Mouse (Mus musculus) intestine, embryonic 15.5 days (tissue): ENCODE measurements around the gene Crls1. TPM values are rescaled to one million over a fixed set of nuclear protein-coding genes. Genes with fewer than 3 reads are reported as not detected.

ENCODE experiments used
- ATAC-seq: fragments of 200-750 bp; cut with Nextera tagmentation; 2 replicates; pipeline ENCODE4 v1.8.0; 2017; ENCODE audit warnings: moderate TSS enrichment, moderate library complexity
- H3K27ac ChIP-seq: fragments of 300-500 bp; sonication (generic); 2 replicates; pipeline ENCODE4 v1.5.1; 2015; ENCODE audit warnings: mild to moderate bottlenecking, inconsistent platforms
- H3K27me3 ChIP-seq: fragments of 300-500 bp; sonication (generic); replicated peaks from 2 replicates; pipeline ENCODE4 v1.6.1; 2015; ENCODE audit warnings: inconsistent platforms
- H3K36me3 ChIP-seq: fragments of 300-500 bp; sonication (generic); 2 replicates; pipeline ENCODE4 v1.6.1; 2015; ENCODE audit warnings: inconsistent platforms
- H3K4me1 ChIP-seq: fragments of 300-500 bp; sonication (generic); replicated peaks from 2 replicates; pipeline ENCODE4 v1.6.1; 2015; ENCODE audit warnings: inconsistent platforms
- H3K4me2 ChIP-seq: fragments of 300-500 bp; sonication (generic); replicated peaks from 2 replicates; pipeline ENCODE4 v1.6.1; 2015; ENCODE audit warnings: mild to moderate bottlenecking, inconsistent platforms
- H3K4me3 ChIP-seq: fragments of 300-500 bp; sonication (generic); replicated peaks from 2 replicates; pipeline ENCODE4 v1.5.1; 2015; ENCODE audit warnings: inconsistent platforms
- H3K9ac ChIP-seq: fragments of 300-500 bp; sonication (generic); 2 replicates; pipeline ENCODE4 v1.6.1; 2015; ENCODE audit warnings: inconsistent platforms
- H3K9me3 ChIP-seq: fragments of 300-500 bp; sonication (generic); 2 replicates; pipeline ENCODE4 v1.6.1; 2016; ENCODE audit warnings: inconsistent platforms
- WGBS: fragments of 180-500 bp; shearing (Covaris S2); methylation state at CpG from one replicate; pipeline ENCODE4 v1.1.7; 2015; 5-methylcytosine and 5-hydroxymethylcytosine counted together
- polyA plus RNA-seq: library from polyadenylated mRNA; unstranded; fragments of >200 nt; fragmentation: Nextera tagmentation; extraction: Ambion mirVana; gene quantifications from 2 replicates; pipeline ENCODE4 v1.2.1, GENCODE M21; 2015

Crls1 gene
- 30.7 and 33.9 TPM in 2 replicates for polyA plus RNA-seq

DNA sequence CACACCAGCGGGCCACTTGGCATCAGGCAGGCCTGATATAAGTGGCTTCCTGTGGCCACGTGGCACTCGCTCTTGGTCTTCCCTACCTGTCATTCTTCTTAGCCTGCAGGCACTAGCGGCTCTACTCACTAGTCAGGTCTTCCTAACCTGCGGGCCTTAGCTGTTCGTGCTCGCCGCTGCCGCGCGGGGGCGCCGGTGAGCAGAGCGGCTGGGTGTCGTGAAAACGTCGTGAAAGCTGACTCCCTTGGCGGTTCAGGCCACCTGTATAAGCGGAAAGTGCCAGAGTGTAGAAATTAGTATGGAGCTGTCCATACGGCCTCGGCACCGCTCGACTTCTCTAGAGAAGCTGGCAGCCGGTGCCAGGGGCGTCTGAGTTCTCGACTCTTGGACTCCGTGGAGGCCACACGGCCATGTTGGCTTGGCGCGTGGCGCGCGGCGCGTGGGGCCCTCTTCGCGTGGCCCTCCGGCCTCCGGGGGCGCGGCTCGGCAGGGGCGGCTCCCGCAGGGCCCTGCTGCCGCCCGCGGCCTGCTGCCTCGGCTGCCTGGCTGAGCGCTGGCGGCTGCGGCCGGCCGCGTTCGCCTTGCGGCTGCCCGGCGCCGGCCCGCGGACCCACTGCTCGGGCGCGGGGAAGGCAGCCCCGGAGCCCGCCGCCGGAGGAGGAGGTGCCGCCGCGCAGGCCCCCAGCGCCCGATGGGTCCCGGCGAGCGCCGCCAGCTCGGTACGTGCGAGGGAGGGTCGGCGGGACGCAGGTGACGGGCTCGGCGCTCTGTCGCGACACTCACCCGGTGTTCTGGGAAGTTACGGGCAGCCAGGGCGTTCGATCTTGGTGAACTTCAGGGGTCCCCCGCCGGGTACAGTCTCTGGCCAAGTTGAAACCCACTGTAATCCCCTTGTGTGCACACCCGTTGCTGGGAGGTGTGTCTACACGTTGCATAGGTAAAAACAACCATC is at the start of gene Crls1:
TSS of gene Crls1 (plus strand) at position 260 of the 952 bp plus-strand sequence.
- WGBS: under 1% methylated on average over 90 of the region's 96 CpGs
- no peaks in the 10 kb centered on the region for H3K27me3 ChIP-seq
- peaks cover 12% of the 10 kb centered on the region for H3K4me1 ChIP-seq
- peak; percentile 93 for ATAC-seq
- peak within 1 kb of the TSS; percentile 97 for H3K4me3 ChIP-seq
- peak within 1 kb of the TSS; percentile 84 for H3K27ac ChIP-seq
- H3K4me2 ChIP-seq: peak within 1 kb of the TSS; percentile 63
- no peaks in the 10 kb centered on the region for H3K9me3 ChIP-seq
- H3K9ac ChIP-seq: peak within 1 kb of the TSS; percentile 86
- peaks cover 4% of the 10 kb centered on the region for H3K36me3 ChIP-seq

DNA sequence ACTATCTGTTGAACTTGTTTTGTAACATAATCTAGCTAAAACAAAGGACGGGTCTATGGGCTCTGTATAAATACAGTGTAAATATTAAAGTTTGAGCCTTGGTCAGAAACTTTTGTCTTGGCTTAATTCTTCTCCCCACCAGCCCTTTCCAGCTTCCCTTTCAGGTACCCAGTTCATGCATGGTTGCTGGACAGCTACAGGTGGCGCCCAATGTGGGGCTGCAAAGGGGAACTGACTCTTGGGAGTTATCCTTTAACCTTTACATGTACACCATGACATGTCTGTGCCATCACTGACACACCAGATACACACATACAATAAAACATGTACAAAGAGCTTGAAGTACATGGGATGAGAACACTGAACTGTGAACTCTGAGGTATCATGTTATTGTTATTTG is 43.5 kb upstream of the Crls1 start:
- H3K9me3 ChIP-seq: no peaks in the 10 kb centered on the region
- WGBS: 86% methylated on average over 2 of the region's 2 CpGs
- no peak overlapping the region for H3K27ac ChIP-seq
- no peaks in the 10 kb centered on the region for H3K27me3 ChIP-seq
- H3K36me3 ChIP-seq: peaks cover 14% of the 10 kb centered on the region
- H3K4me3 ChIP-seq: no peak overlapping the region
- H3K4me2 ChIP-seq: no peak overlapping the region
- H3K9ac ChIP-seq: no peak overlapping the region
- H3K4me1 ChIP-seq: no peaks in the 10 kb centered on the region
- ATAC-seq: no peak

DNA sequence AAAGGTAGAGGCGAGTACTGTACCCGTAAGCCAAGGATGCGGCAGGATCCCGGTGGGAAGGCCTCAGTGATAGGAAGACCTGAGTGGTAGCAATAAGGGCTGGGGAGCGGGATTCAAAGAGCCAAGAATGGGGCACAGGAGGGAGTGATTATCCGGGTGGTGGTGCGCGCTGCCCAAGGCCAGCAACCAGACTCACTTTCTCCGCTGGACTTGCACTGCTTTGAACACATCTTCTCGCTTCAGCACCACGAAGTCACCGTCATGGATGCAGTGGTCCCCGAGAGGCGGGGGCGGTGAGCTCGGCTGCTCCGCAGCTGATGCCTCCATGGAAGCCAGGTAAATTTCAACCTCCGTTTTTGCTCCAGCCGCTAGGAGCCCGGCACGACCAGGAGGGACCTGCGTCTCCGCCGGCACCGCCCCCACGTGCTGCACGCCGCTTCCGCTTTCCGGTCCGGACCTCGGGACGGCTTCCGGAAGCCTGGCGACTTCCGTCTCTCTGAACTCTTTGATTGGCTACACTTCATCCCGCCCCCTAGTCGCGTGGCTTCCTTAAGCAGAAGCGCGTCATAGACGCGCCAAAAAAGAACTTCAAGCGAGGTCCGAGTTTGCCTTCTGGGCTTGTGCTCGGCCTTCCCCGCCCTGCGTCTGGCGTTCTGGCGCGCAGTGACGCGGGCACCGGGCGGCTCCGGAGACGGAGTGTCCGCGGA is 30.7 kb upstream of the Crls1 start, which contains the start of the genes Trmt6 and Mcm8:
TSS of gene Trmt6 (minus strand) at position 448 of the 707 bp plus-strand sequence.
TSS of gene Mcm8 (plus strand) at position 534 of the 707 bp plus-strand sequence.
- under 1% methylated on average over 59 of the region's 59 CpGs for WGBS
- Histone ChIP-seq H3K27me3 (no peaks in the 10 kb centered on the region), H3K27ac (peak within 1 kb of the TSS; percentile 87), H3K4me2 (peak within 1 kb of the TSS; percentile 85), H3K9ac (peak within 1 kb of the TSS; percentile 76), H3K36me3 (0 out of 2 replicates have a peak, but pooled peaks cover 3% of the 10 kb centered on the region), H3K4me3 (peak within 1 kb of the TSS; percentile 79), H3K4me1 (0 out of 2 replicates have a peak, but pooled peaks cover 2% of the 10 kb centered on the region), H3K9me3 (no peaks in the 10 kb centered on the region)
- ATAC-seq: peak; percentile 100

DNA sequence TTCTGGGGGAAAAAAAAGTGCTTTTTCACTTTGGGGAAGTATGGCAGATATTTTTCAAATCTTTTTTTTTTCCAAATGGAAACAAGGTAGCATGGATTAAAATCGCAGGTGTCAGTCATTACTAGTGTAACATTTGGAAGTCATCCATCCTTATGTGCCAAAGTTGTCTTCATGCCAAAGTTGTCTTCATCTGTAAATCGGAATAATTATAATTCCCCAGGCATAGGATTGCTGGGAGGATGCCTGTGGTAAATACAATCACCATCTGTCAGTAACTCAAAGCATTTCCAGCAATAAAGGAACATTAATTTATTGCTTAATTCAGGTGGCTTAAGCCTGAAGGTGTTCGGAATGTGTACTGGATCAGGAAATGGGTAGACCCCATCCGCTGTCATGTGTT is 5.4 kb upstream of the Crls1 start:
- no peak overlapping the region for H3K27ac ChIP-seq
- no peak overlapping the region for H3K9ac ChIP-seq
- no peak overlapping the region for H3K4me3 ChIP-seq
- WGBS: 95% methylated on average over 4 of the region's 4 CpGs
- H3K4me1 ChIP-seq: 0 out of 2 replicates have a peak, but pooled peaks cover under 1% of the 10 kb centered on the region
- H3K27me3 ChIP-seq: no peaks in the 10 kb centered on the region
- H3K36me3 ChIP-seq: no peaks in the 10 kb centered on the region
- no peaks in the 10 kb centered on the region for H3K9me3 ChIP-seq
- no peak overlapping the region for H3K4me2 ChIP-seq
- ATAC-seq: no peak

DNA sequence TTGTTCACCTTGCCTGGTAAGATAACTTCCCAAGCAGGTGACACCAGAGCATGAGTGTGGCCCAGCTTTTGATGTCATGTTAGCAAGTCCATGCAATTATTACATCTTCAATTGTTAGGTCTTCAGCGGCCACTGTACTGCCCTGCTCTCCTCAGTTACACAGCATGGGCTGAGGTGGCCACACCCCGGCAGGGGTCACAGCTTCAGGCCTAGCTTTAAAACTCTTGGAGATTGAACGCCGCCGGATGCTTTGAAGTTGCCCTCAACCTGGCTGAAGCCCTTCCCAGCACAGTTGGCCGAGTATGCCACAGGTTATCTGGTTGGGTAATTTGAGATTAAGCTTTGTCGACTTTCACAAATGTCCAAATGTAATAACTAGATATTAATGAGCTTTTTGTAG is 1.1 kb downstream of the Crls1 start:
- no peaks in the 10 kb centered on the region for H3K9me3 ChIP-seq
- 25% methylated on average over 7 of the region's 7 CpGs for WGBS
- peak overlapping the region; percentile 86; the same call in 1 of the 2 replicates for H3K9ac ChIP-seq
- peak overlapping the region; percentile 63 for H3K4me2 ChIP-seq
- H3K36me3 ChIP-seq: peaks cover 4% of the 10 kb centered on the region
- H3K4me1 ChIP-seq: peaks cover 12% of the 10 kb centered on the region
- no peaks in the 10 kb centered on the region for H3K27me3 ChIP-seq
- H3K4me3 ChIP-seq: peak overlapping the region; percentile 97
- H3K27ac ChIP-seq: no peak overlapping the region; the same call in 1 of the 2 replicates
- ATAC-seq: peak; percentile 29

DNA sequence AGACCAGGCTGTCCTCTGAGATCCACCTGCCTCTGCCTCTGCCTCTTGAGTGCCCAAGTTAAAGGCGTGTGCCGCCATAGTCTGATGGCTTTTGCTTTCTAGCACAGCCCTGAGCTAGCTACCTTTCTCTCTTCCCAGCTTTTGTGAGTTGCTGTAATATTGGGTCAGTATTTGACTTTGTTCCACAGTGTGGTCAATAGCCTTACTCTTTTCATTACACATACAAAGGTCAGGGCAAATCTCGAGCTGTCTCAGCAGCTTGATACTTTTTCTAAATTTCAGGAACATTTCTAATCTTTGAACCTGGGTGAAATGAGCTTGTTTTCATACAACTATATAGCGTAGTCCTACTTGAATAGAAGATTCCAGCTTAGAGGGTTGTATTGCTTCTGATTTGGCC is 1.9 kb downstream of the Crls1 start:
- peak overlapping the region; percentile 63 for H3K4me2 ChIP-seq
- peaks cover 4% of the 10 kb centered on the region for H3K36me3 ChIP-seq
- H3K27me3 ChIP-seq: no peaks in the 10 kb centered on the region
- H3K27ac ChIP-seq: no peak overlapping the region
- 86% methylated on average over 4 of the region's 4 CpGs for WGBS
- no peak overlapping the region for H3K4me3 ChIP-seq
- no peak for ATAC-seq
- H3K9ac ChIP-seq: no peak overlapping the region
- H3K4me1 ChIP-seq: peaks cover 12% of the 10 kb centered on the region
- H3K9me3 ChIP-seq: no peaks in the 10 kb centered on the region

DNA sequence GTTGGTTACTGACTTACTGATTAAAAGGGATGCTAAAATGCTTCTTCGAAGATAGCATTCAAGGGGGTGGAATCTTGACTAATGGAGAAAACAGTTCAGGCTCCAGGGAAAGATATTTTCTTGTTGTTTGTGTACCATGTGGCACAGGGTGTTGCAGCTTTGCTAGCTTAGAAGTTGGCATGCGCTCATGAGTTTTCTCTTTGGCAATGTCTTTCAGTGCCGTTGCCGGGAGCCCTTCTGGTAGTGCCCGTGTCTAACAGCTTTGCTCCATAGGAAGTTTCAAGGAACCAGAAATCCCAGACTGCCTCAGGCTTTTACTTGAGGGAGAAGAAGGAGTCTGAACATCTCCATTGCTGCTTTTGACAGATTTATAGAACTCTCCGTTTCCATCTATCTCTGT is 2.7 kb downstream of the Crls1 start:
- Histone ChIP-seq H3K9me3 (no peaks in the 10 kb centered on the region), H3K36me3 (peaks cover 4% of the 10 kb centered on the region), H3K4me2 (no peak overlapping the region), H3K27me3 (no peaks in the 10 kb centered on the region), H3K9ac (no peak overlapping the region), H3K4me3 (no peak overlapping the region), H3K27ac (no peak overlapping the region), H3K4me1 (peaks cover 12% of the 10 kb centered on the region)
- no peak for ATAC-seq
- 92% methylated on average over 6 of the region's 6 CpGs for WGBS

DNA sequence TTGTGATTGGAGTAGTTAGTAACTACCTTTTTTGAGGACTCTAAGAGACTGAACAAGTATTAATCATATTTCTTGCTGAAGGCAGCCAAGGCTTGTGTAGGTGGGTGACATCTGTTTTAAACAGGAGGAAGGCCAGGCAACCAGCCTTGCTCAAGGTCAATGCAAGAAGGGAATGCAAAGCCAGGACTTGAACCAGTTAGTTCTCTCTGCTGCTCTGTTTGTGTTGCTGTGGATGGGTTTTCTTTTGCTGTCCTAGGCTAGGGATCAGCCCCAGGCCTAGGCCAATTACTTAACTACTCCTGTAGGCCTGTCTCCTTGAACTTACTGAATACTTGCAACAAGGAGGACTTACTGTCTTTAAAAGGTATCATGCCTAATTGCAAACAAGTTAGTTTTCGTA is 6.6 kb downstream of the Crls1 start:
- 89% methylated on average over 1 of the region's 1 CpGs for WGBS
- no peak overlapping the region for H3K4me2 ChIP-seq
- H3K9ac ChIP-seq: no peak overlapping the region
- H3K36me3 ChIP-seq: peaks cover 4% of the 10 kb centered on the region
- ATAC-seq: no peak
- H3K27ac ChIP-seq: no peak overlapping the region
- H3K4me3 ChIP-seq: no peak overlapping the region
- no peaks in the 10 kb centered on the region for H3K27me3 ChIP-seq
- H3K9me3 ChIP-seq: no peaks in the 10 kb centered on the region
- peaks cover 3% of the 10 kb centered on the region; the same call in 1 of the 2 replicates for H3K4me1 ChIP-seq

DNA sequence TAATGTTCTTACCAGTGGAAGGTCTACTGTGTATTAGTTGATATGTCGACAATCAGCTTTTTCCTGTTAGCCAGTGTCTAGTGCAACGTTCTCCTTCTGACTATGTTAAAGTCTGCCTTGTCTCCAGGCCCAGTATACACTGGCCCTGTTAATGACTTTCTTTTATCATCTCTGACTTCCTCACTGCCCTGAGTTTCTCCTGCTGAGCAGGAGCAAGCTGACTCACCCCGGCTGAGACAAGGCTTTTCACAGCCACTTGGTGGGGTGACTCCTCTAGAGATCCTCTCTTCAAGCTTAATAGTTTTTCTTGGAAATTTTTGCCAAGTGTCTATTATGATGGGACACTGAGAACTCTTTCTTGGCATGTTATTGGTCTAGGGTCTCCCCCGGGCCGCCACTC is 9.9 kb downstream of the Crls1 start:
- H3K4me3 ChIP-seq: no peak overlapping the region
- no peak overlapping the region for H3K27ac ChIP-seq
- no peaks in the 10 kb centered on the region for H3K9me3 ChIP-seq
- no peaks in the 10 kb centered on the region for H3K4me1 ChIP-seq
- no peak overlapping the region for H3K4me2 ChIP-seq
- no peaks in the 10 kb centered on the region for H3K27me3 ChIP-seq
- 0 out of 2 replicates have a peak, but pooled peaks have one; percentile 53 for ATAC-seq
- WGBS: 79% methylated on average over 5 of the region's 5 CpGs
- no peak overlapping the region for H3K9ac ChIP-seq
- no peaks in the 10 kb centered on the region for H3K36me3 ChIP-seq

DNA sequence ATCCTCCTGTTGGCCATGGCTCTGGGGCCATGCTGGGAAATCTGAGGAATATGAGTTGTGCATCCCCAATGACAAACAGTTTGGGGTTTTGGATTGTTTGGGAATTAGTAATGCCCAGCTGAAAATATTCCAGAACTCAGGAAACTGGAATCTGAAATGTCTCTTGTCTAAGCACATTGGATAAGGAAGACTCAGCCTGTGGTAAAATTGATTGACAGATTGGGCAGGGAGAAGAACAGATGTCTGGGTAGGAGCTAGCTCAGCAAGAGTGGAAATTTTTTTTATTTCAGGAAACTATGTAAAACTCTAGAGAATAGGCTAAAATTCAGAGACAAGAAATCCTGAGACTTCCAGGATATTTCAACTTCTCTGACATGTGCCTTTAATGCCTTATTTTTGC is 14.0 kb downstream of the Crls1 start:
- Histone ChIP-seq H3K4me1 (no peaks in the 10 kb centered on the region), H3K36me3 (no peaks in the 10 kb centered on the region), H3K4me2 (no peak overlapping the region), H3K27ac (no peak overlapping the region), H3K27me3 (no peaks in the 10 kb centered on the region), H3K9me3 (no peaks in the 10 kb centered on the region), H3K4me3 (no peak overlapping the region), H3K9ac (no peak overlapping the region)
- no peak for ATAC-seq

DNA sequence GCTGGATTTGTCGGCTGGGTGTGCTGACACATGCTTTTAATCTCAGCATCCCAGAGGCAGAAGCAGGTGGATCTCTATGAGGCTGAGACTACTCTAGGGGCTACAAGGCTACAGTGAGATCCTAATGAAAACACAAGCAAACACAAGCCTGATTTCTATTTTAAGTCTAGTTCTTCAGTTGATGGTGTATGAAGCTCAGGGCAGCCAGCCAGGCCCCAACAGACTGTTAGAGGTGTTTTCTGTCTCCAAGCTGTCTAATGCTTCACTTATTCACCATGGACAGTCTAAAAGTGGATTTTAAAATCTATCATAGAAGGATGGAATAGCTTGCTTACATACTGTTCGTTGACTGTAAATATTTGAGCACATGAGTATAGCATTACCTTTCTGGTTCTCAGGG is 15.0 kb downstream of the Crls1 start:
- Histone ChIP-seq H3K27me3 (no peaks in the 10 kb centered on the region), H3K36me3 (no peaks in the 10 kb centered on the region), H3K4me1 (no peaks in the 10 kb centered on the region), H3K9ac (no peak overlapping the region), H3K4me2 (no peak overlapping the region), H3K9me3 (no peaks in the 10 kb centered on the region), H3K27ac (no peak overlapping the region), H3K4me3 (no peak overlapping the region)
- 93% methylated on average over 2 of the region's 2 CpGs for WGBS
- ATAC-seq: no peak

DNA sequence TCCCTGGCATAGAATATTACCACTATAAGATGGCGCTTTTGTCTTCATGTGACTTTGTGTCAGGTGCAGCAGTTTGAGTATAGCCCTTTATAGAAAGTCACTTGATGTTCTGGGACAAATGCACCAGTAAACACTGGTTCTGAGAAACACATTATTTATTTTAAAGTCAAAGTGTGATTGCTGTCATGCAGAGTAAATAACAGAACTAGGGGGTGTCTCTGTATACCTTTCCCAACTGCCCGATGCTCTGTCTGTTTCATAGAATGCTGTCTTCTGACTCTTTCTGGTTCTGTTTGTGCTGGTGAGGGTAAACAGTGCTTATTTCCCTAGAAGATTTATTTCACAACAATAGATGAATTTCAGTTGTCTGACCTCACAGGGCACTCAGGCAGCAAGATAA is 16.9 kb downstream of the Crls1 start:
- ATAC-seq: no peak
- Histone ChIP-seq H3K36me3 (no peaks in the 10 kb centered on the region), H3K4me3 (no peak overlapping the region), H3K27ac (no peak overlapping the region), H3K9ac (no peak overlapping the region), H3K9me3 (no peaks in the 10 kb centered on the region), H3K27me3 (no peaks in the 10 kb centered on the region), H3K4me2 (no peak overlapping the region), H3K4me1 (no peaks in the 10 kb centered on the region)
- WGBS: 90% methylated on average over 2 of the region's 2 CpGs
